Mouse (Mus musculus) embryonic fibroblast, embryonic 13.5 days (primary cell): ENCODE measurements around the gene Ccdc85c.

Experiments used
- CTCF ChIP-seq: IDR thresholded peaks from 2 replicates; pipeline ENCODE4 v1.5.1; 2011; ENCODE audit warnings: mild to moderate bottlenecking, control low read depth, low read length, moderate library complexity, borderline replicate concordance; ENCODE audit not compliant: insufficient read depth
- POLR2A ChIP-seq: IDR thresholded peaks from 2 replicates; pipeline ENCODE4 v1.6.1; 2011; ENCODE audit warnings: low read depth, mild to moderate bottlenecking, control low read depth, low read length, moderate library complexity

- TF ChIP-seq CTCF (no peak), POLR2A (no peak)
Observed at GRCm38 (mm10) chr12:108241626-108242025, 33.6 kb downstream of the Ccdc85c start.
